Mouse (Mus musculus): ENCODE results near the gene Hmga1b. TPM values are rescaled to one million over a fixed set of nuclear protein-coding genes. Genes with fewer than 3 reads are reported as not detected.
A peak's percentile ranks its signal among the peaks of the same experiment; 100 is the strongest.
"Not testable (repeated sequence)": the region's sequence is repeated elsewhere in the genome, so short reads cannot be mapped to it uniquely, and the experiment has no call there.

Hmga1b gene
- polyA plus RNA-seq (2012; rRNA removed) = 1.9 and 2.1 TPM in 2 replicates

DNA sequence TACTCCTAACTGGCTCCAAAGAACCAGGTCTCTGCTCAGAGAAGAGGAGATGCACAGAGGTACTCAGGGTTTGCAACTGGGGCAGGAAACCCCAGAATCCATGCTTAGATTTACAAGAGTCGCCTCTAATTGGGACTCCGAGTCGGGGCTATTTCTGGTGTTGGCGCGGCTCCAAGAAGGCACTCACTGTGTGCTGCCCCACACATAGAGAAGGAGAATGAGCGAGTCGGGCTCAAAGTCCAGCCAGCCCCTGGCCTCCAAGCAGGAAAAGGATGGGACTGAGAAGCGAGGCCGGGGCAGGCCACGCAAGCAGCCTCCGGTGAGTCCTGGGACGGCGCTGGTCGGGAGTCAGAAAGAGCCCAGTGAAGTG, at the start of gene Hmga1b:
Hmga1b (plus strand) TSS at position 123 of the 370 bp plus-strand sequence.
- 6% methylated on average over 14 of the region's 14 CpGs for WGBS
- DNase-seq (ENCODE audit: low read depth, low spot score) = not testable (repeated sequence)

DNA sequence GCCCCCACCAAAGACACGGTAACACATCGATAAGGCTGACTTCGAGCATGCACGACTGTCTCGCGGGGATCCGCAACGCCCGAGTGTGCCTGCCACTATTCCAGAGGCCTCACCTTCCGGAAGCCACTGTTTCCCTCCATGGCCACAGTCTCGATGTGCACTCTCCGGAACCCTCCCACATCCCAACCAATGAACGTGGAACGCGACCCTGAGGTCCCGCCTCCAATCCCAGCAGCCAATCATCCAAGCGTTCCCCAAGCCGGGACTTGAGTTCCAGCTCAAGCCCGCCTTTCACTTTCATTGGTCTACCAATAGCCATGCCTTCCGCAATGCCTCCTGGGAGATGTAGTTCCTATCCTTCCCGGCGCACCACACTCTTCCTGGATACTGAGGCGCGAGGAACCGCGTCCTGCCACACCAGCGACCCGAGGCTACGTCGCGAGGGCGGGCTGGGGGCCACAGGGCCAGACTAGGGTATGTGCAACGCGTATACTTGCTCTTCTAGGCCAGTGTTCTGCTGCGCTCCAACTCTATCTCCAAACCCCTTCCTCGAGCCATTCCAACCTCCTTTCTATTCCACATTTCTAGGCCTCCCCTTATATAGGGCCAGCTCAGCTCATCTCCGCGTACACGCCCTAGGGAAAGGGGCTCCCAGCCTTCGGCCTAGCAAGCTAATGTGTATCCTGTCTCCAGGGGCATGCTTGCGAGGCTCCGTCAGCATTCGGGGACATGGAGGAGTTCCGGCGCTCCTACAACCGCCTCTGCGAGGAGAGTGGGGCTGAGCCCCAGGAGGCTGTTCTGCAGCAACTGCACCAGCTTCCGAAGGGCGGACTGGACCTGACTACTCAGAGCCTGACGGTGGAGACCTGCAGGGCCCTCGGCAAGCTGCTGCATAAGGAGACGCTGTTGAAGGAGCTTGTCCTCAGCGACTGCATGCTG, 48.7 kb upstream of the Hmga1b start, which contains the start of the genes Cenpx and Lrrc45:
Cenpx (minus strand) TSS at position 159 of the 939 bp plus-strand sequence.
Lrrc45 (plus strand) TSS at position 346 of the 939 bp plus-strand sequence.
- under 1% methylated on average over 53 of the region's 53 CpGs for WGBS
- DNase-seq (ENCODE audit: low read depth, low spot score) = peak; percentile 100

DNA sequence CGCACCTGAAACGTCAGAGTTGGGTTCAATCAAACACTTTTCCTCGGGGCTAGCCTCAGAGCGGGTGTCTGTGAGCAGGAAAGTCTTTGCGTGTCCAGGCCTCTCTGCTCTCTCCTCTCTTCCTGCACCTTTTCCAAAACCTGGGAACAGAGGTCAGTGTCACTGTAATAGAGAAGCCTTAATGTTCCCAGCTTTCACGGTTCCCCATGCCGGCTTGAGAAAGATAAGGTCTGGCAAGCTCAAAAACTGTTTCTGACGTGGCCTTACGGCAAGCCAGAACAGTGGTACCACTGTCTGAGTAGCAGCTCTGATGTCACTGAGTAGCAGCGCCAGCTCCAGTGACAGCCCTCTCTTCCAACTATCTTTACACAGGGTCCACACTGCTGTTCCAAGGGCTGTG, 48.0 kb upstream of the Hmga1b start:
- WGBS = 26% methylated on average over 10 of the region's 10 CpGs
- no peak for DNase-seq (ENCODE audit: low read depth, low spot score)

DNA sequence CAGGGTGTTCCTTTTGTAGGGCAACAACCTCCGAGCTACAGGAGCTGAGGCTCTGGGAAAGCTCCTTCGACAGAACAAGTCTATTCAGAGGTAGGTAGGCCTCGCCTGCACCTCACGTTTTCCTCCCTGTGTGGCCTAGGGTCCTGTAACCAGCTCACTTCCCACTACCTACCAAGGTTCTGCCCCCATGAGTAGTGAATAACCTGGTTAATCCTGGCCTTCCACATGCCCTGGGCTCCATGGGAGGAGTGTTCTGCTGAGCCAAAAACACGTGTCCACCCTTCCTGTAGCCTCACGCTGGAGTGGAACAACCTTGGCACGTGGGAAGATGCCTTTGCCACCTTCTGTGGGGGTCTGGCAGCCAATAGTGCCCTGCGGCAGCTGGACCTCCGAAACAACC, 47.5 kb upstream of the Hmga1b start:
- DNase-seq (ENCODE audit: low read depth, low spot score) = no peak

DNA sequence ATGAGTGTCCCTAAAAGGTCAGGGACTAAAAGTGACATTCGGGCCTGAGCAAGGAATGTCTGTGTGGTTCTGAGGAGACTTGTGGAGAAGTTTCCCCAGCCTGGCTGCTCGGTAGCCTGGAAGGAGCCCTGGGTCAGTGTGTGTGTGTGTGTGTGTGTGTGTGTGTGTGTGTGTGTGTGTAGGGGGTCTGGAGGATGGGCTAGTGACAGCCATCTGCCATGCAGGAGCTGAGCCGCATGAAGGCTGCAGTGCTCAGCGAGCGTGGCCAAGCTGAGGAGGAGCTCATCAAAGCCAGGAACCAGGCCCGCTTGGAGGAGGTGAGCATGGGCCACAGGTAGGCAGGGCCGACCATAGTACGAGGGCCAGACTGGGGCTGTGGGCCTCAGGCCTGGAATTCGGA, 43.4 kb upstream of the Hmga1b start:
- WGBS = 93% methylated on average over 9 of the region's 9 CpGs
- no peak for DNase-seq (ENCODE audit: low read depth, low spot score)

More for the DNA sequence above, 47.5 kb upstream of the Hmga1b start:
- WGBS = 92% methylated on average over 9 of the region's 9 CpGs

DNA sequence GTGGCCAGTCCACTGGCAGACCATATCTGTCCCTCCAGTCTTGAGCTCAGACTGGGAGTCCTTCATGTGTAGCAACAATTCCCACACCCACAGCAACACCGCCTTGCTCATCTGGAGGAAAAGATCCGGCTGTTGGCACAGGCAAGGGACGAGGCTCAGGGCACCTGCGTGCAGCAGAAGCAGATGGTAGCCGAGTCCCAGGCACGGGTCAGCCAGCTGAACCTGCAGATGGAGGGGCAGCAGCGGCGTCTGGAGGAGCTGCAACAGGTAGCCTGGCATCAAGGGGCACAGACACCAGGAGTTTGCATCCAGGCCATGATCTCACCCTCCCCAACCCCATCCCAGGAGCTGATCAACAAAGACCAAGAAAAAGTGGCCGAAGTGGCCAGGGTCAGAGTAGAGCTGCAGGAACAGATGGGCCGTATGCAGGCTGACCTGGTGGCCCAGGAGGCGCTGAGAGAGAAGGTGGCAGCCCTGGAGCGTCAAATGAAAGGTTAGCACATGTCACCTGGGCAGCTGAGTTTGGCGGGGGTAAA, 42.7 kb upstream of the Hmga1b start:
- WGBS = 90% methylated on average over 13 of the region's 13 CpGs
- DNase-seq (ENCODE audit: low read depth, low spot score) = no peak

DNA sequence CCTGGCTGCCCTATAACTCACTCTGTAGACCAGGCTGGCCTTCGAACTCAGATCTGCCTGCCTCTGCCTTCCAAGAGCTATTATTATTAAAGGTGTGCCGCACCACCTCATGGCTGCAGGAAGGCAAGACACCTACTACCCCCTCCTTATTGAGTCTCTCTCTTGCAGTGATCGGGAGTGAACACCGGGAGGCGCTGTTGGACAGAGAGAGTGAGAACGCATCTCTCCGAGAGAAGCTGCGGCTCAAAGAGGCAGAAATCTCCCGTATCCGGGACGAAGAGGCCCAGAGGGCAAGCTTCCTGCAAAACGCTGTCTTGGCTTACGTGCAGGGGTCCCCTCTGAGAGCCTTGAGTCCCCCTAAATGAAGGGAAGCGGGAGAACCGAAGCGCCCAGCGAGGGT, 42.1 kb upstream of the Hmga1b start:
- WGBS = 8% methylated on average over 17 of the region's 17 CpGs
- peak; percentile 89 for DNase-seq (ENCODE audit: low read depth, low spot score)

DNA sequence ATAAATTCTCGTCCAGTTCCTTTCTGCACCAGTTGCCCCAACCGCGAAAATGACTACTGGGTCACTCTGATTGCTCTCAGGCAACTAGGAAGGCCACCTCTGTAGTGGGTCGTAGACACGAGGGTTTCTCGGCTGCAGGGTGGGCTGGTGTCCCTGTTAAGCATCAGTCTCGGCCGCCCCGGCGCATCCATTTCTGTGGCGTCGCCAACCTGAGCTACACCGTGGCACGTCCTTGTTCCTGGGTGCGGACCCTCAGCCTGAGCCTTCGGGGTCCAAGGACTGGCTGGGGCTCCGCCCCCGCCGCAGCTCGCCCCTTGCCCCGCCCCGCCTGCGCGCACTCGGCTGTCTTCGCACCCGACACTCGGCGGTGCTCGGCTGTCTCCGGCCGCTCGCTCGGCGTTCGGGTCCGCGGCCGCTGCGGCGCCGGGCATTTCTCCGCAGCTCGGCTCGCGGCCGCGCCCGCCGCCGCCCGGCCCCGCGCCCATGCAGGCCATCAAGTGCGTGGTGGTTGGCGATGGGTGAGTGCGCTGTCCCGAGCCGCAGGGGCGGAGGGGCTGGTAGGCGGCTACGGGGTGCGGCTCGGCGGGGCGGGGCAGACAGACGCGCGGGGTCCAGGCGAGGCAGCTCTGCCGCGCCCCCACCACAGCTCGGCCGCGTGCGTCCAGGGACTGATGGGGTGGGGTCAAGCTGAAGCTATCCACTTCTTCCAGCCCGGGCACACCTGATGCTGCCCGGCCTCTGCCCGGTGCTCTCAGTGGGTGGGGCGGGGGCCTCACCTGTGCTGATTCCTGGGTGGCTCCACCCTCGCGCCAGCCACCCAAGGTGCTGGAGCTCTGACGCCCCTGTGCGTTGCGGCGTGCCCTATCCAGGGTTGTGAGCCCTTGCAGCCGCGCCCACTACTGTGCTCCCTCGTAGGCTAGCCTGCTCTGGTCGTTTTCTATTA, 41.2 kb upstream of the Hmga1b start, which contains the start of gene Rac3:
Rac3 (plus strand) TSS at position 347 of the 943 bp plus-strand sequence.
- DNase-seq (ENCODE audit: low read depth, low spot score) = no peak
- 2% methylated on average over 90 of the region's 90 CpGs for WGBS

DNA sequence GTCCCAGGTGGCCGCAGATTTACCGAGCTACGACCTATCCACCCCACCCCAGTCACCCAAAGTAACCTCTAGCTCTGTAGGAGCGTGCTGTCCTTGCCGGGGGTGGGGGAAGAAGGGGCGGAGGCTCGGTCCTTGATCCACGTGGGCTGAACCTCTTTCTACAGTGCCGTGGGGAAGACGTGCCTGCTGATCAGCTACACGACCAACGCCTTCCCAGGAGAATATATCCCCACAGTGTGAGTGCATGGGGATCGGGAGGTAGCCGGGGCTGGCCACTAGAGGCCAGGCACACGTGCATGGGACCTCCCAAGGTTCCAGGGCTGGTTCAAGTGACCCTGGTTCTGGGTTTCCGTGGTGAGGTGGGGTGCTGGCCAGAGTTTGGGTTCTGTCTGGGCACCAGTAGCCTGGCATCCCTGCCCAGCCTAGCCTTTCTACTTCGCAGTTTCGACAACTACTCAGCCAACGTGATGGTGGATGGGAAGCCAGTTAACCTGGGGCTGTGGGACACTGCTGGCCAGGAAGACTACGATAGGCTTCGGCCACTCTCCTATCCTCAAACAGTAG, 40.4 kb upstream of the Hmga1b start:
- no peak for DNase-seq (ENCODE audit: low read depth, low spot score)
- WGBS = 22% methylated on average over 21 of the region's 21 CpGs

DNA sequence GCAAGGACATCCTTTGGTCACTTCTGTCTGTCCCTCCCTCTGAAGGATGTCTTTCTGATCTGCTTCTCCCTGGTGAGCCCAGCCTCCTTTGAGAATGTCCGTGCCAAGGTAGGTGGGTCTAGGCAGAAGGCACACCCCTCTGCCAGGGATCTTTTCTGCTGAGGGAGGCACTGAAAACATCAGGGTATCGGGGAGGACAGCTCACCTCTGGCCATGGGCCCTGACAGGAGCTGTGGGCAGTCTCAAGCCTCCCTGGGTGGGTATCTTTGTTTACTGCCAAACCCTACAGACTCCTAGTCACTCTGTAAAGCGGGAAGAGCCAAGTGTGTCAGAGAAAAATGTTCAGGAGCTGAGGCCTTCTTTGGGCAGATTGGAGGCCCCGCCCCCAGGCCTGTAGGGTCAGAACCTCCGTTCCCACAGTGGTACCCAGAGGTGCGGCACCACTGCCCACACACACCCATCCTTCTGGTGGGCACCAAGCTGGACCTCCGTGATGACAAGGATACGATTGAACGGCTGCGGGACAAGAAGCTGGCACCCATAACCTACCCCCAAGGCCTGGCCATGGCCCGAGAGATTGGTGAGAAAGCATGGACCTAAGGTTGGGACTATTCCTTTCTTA, 39.7 kb upstream of the Hmga1b start:
- WGBS = 79% methylated on average over 11 of the region's 11 CpGs
- no peak for DNase-seq (ENCODE audit: low read depth, low spot score)

DNA sequence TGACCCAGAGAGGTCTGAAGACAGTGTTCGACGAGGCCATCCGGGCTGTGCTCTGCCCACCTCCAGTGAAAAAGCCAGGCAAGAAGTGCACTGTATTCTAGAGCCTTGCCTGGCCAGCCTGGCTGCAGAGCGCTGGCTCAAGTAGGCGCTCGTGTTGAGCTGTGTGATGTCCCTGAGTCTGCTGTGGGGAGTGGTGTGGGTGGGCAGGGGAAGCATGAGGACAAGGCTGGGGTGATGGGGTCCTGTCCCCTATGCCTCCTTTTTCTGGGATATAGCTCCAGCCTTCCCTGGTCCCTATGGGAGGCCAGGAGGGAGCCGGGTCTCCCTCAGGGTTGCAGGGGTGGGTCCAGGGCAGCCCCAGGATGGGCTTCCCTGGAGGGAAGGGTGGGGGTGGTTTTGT, 39.1 kb upstream of the Hmga1b start:
- DNase-seq (ENCODE audit: low read depth, low spot score) = no peak
- WGBS = 94% methylated on average over 7 of the region's 7 CpGs

DNA sequence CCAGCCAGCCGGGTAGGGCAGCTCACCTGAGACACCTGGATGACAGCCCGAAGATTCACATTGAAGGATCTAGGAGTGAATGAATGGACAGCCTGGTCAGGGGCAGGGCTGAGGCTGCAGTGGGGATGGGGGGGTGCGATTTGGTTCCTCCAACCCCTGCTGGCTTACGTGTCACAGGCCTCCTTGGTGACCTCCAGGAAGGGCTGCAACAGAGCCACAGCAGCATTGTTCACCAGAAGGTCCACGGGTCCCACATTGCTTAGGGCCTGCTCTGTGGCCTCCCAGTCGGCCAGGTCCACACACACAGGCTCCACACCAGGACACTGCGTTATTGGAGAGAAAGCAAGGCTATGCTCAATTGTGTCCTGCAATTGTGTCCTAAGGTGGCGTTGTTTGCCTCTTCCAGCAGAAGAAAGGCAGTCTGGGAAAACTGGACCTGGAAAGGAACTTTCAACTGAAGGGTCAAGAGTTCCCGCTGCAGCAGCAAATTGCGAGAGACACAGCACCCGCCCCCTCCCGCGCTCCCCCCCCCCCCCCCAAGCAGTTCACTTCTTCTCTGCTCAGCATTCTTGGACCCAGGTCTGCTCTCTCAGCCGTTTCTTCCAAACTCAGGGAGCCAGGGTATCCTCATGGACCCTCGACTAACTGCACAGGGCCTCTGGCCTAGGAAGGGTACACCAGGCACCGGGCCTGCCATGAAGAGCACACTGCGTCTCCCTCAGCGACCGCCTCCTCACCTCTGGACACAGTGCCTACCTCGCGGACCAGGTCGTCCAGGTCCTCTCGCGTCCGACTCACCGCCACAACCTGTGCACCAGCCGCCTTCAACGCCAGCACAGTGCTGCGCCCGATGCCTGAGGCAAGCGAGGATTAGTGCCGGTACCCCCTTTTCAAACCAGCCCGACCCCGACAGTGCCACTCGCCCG, 36.1 kb upstream of the Hmga1b start:
- 18% methylated on average over 35 of the region's 36 CpGs for WGBS
- no peak for DNase-seq (ENCODE audit: low read depth, low spot score)

DNA sequence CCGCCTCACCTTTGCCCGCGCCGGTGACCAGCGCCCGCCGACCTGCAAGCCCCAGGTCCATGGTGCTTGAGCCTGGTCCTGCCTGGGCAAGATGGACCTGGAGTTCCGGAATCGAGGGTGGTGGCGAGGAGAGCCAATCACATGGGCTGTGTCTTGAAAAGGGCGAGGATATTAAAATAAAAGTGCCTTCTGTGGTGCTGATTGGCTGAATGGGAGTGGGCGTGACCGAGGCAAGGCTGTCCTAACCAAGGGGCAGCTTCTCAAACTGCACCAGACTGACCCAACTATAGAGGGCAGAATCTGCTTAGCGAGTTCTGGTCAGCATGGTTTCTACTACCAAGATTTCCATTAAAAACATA, 35.4 kb upstream of the Hmga1b start, which contains the start of gene Dcxr:
Dcxr (minus strand) TSS at position 113 of the 359 bp plus-strand sequence.
- peak; percentile 94 for DNase-seq (ENCODE audit: low read depth, low spot score)
- WGBS = under 1% methylated on average over 14 of the region's 14 CpGs

DNA sequence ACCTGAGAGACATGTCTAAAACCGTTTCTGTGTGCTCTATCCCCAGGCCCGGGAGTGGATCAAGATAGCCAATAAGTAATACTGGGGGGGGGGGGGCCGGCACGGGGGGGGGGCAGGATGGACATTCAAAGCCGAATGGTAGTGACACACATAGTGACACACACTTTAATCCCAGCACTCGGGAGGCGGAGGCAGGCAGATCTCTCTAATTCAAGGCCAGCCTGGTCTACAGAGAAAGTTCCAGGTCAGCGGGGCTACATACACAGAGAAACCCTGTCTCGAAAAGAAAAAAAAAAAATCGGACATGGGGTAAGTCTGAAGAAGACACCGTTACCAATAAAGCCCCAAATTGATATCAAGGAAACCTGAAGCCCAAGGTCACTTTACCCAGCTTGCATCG, 35.0 kb upstream of the Hmga1b start:
- DNase-seq (ENCODE audit: low read depth, low spot score) = no peak
- WGBS = 53% methylated on average over 12 of the region's 12 CpGs

DNA sequence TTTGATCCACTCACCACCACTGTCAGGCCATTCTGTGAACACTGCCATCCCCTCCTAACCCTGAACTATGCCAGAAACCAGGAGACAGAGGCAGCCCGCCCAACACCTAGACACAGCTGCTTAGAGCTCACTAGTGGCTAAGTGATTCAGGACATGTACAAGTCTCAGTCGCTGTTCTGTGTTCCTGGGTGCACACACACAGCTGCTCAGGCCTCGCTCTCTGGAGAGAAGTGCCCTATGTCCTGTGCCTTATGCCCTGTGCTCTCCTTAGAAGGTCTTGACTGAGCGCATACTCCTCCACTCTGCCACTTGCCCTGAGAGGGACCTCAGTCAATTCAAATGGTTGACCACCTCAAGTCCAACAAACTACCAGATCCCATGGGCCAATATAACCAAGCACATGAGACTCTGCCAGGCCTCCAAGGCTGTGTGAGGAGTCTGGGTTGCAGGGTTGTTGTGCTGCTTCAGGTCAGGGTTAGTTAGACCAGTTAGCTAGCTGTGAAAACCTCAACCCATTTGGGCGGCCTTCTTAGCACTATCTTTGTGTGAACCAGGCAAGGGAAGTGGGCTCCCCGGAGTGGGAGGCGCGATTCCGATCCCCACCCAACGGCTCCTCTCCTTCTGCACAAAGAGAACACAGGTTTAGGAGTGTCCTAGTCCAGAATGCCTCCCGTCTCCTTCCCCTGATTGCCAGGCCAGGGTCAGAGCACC, 33.9 kb upstream of the Hmga1b start:
- WGBS = 87% methylated on average over 11 of the region's 11 CpGs
- DNase-seq (ENCODE audit: low read depth, low spot score) = no peak

DNA sequence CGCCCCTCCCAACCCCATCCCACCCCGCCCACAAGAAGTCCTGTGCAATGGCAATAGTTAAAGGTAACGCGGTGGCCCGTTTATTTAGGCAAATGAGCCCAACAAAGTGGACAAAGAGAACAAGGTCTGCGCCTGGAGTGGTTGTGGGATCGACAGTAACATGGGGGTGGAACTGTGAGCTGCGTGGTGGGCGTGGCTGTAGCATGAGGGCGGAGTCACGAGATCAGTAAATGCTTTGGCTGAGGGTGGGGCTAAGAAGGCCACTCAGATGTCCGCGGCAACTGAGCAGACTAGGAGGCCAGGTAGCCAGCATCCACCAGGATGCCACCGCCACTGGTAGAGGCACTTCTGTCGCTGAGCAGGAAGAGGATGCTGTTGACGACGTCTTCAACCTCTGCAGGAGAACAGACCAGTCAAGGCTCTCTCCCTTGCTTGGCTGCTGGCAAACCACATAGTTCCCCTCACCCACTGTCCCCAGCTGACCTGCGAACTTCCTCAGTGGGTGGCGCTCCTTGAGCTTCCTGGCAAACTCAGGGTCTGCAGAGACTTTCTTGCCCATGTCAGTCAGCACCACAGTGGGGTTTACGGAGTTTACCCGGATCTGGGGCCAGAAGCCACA, 33.1 kb upstream of the Hmga1b start:
- 4% methylated on average over 18 of the region's 21 CpGs for whole genome bisulfite sequencing
- not testable (repeated sequence) for DNase-seq (ENCODE audit: low read depth, low spot score)

DNA sequence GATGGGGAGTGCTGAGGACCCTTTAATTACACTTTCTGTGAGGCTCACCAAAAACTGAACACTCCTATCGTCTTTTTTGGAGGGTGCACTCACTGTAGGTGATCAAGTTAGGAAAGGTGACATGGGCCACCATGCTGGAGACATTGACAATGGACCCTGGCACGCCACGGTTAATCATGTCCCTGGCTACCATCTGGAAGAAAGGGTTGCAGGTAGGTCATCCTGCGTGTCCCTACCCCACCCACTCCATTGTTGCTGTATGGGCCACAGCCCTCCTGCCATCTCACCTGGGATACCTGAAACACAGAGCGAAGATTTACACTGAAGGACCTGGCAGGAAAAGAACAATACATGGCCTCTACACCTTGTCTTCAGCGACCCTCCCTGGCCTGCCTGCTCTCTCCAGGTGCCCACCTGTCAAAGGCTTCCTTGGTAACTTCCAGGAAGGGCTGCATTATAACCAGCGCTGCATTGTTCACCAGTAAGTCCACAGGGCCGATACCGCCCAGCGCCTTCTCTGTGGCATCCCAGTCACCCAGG, 32.2 kb upstream of the Hmga1b start:
- whole genome bisulfite sequencing = 93% methylated on average over 10 of the region's 10 CpGs
- DNase-seq (ENCODE audit: low read depth, low spot score) = no peak

Data from large intestine, adult 2 months (tissue).